Mouse (Mus musculus) kidney, postnatal 0 days (tissue): Measurements from ENCODE around the gene Bcar1. TPM values are rescaled to one million over a fixed set of nuclear protein-coding genes. Genes with fewer than 3 reads are reported as not detected.

Experiments
- ATAC-seq: fragments of 200-750 bp; cut with Nextera tagmentation; replicated peaks from 2 replicates; pipeline ENCODE4 v1.8.0; 2017; ENCODE audit warnings: low read depth, moderate number of reproducible peaks, moderate TSS enrichment, moderate library complexity; ENCODE audit not compliant: low FRiP score
- DNase-seq: peaks from one replicate; pipeline ENCODE4 v3.0.0-alpha.2; 2016; ENCODE audit warnings: low spot score
- H3K27ac ChIP-seq: fragments of 300-500 bp; sonication (generic); 2 replicates; pipeline ENCODE4 v1.5.1; 2014; ENCODE audit warnings: mild to moderate bottlenecking
- H3K27me3 ChIP-seq: fragments of 300-500 bp; sonication (generic); 2 replicates; pipeline ENCODE4 v1.6.1; 2014; ENCODE audit warnings: low read length, mixed read lengths; ENCODE audit not compliant: insufficient read depth
- H3K36me3 ChIP-seq: fragments of 300-500 bp; sonication (generic); 2 replicates; pipeline ENCODE4 v1.6.1; 2014; ENCODE audit warnings: low read length, mixed read lengths; ENCODE audit not compliant: insufficient read depth
- H3K4me1 ChIP-seq: fragments of 300-500 bp; sonication (generic); replicated peaks from 2 replicates; pipeline ENCODE4 v1.6.1; 2014; ENCODE audit warnings: antibody characterized with exemption, low read length, mixed read lengths; ENCODE audit not compliant: insufficient read depth
- H3K4me2 ChIP-seq: fragments of 300-500 bp; sonication (generic); 2 replicates; pipeline ENCODE4 v1.6.1; 2014; ENCODE audit warnings: mild to moderate bottlenecking, low read length, moderate library complexity, mixed read lengths
- H3K4me3 ChIP-seq: fragments of 300-500 bp; sonication (generic); replicated peaks from 2 replicates; pipeline ENCODE4 v1.5.1; 2014; ENCODE audit warnings: low read depth, low read length
- H3K9ac ChIP-seq: fragments of 300-500 bp; sonication (generic); 2 replicates; pipeline ENCODE4 v1.6.1; 2014; ENCODE audit warnings: low read depth, low read length
- H3K9me3 ChIP-seq: fragments of 300-500 bp; sonication (generic); replicated peaks from 2 replicates; pipeline ENCODE4 v1.6.1; 2016; ENCODE audit warnings: low read length, inconsistent platforms, mixed read lengths
- CTCF ChIP-seq: IDR thresholded peaks from 2 replicates; pipeline ENCODE4 v1.5.1; 2016; ENCODE audit warnings: antibody characterized with exemption, low read depth, mild to moderate bottlenecking, moderate library complexity
- WGBS: fragments of 180-500 bp; shearing (Covaris S2); extraction: QIAGEN DNeasy Blood & Tissue Kit; methylation state at CpG from one replicate; pipeline ENCODE4 v1.1.7; 2014; 5-methylcytosine and 5-hydroxymethylcytosine counted together
- polyA plus RNA-seq: library from polyadenylated mRNA; unstranded; fragments of >200 nt; fragmentation: Nextera tagmentation; extraction: Ambion mirVana; gene quantifications from 2 replicates; pipeline ENCODE4 v1.2.1, GENCODE M21; 2015

Bcar1 gene
- polyA plus RNA-seq, 1 experiment from 2014 or later: 49.1 TPM

GRCm38 (mm10) chr8:111747866-111748649 lies 4.4 kb upstream of the Bcar1 start:
- 57% methylated on average over 8 of the region's 8 CpGs for WGBS
- no peak for DNase-seq

GRCm38 (mm10) chr8:111746582-111747465 lies 3.2 kb upstream of the Bcar1 start:
- no peak for DNase-seq
- peak overlapping the region; percentile 77; the same call in 1 of the 2 replicates for H3K27ac ChIP-seq
- peaks cover 42% of the 10 kb centered on the region for H3K4me1 ChIP-seq
- no peak overlapping the region for H3K4me3 ChIP-seq
- ATAC-seq: no peak
- TF ChIP-seq CTCF: no peak
- no peak overlapping the region for H3K4me2 ChIP-seq
- H3K27me3 ChIP-seq: no peaks in the 10 kb centered on the region
- no peaks in the 10 kb centered on the region for H3K36me3 ChIP-seq
- H3K9me3 ChIP-seq: no peaks in the 10 kb centered on the region
- 34% methylated on average over 13 of the region's 13 CpGs for WGBS
- no peak overlapping the region for H3K9ac ChIP-seq

More at GRCm38 (mm10) chr8:111747866-111748649, 4.4 kb upstream of the Bcar1 start:
- Histone ChIP-seq H3K27ac (no peak overlapping the region), H3K9ac (no peak overlapping the region), H3K4me2 (no peak overlapping the region), H3K36me3 (no peaks in the 10 kb centered on the region), H3K27me3 (no peaks in the 10 kb centered on the region), H3K4me1 (peaks cover 32% of the 10 kb centered on the region), H3K4me3 (no peak overlapping the region), H3K9me3 (no peaks in the 10 kb centered on the region)
- no peak for TF ChIP-seq CTCF
- ATAC-seq: no peak

GRCm38 (mm10) chr8:111745591-111746418 lies 2.2 kb upstream of the Bcar1 start:
- WGBS: 5% methylated on average over 23 of the region's 23 CpGs
- peaks cover 52% of the 10 kb centered on the region for H3K4me1 ChIP-seq
- DNase-seq: peak; percentile 87

DNA sequence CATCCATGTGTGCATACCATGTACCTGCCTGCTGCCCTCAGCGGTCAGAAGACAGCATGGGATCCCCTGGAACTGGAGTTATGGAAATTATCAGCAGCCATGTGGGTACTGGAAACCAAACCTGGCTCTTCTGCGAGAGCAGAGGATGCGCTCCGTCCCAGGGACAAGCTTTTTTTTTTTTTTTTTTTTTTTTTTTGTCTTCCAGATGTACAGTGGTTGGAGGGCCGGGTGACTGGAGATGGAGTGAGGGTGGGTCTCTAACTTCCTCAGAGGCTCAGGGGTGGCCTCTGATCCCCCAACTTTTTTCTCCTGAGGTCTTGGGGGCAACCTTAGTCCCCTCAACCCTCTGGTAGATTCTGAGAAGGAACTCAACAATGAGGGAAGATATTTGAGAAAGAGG lies 1.5 kb upstream of the Bcar1 start:
- no peak overlapping the region for H3K4me3 ChIP-seq
- H3K36me3 ChIP-seq: no peaks in the 10 kb centered on the region
- no peaks in the 10 kb centered on the region for H3K27me3 ChIP-seq
- peak overlapping the region; percentile 55; the same call in 1 of the 2 replicates for H3K4me2 ChIP-seq
- TF ChIP-seq CTCF: no peak
- WGBS: 52% methylated on average over 5 of the region's 5 CpGs
- DNase-seq: no peak
- no peaks in the 10 kb centered on the region for H3K9me3 ChIP-seq
- H3K27ac ChIP-seq: peak overlapping the region; percentile 77; the same call in 1 of the 2 replicates
- 0 out of 2 replicates have a peak overlapping the region, but pooled peaks have one; percentile 42 for H3K9ac ChIP-seq
- no peak for ATAC-seq
- H3K4me1 ChIP-seq: peaks cover 59% of the 10 kb centered on the region

More at GRCm38 (mm10) chr8:111745591-111746418, 2.2 kb upstream of the Bcar1 start:
- Histone ChIP-seq H3K9me3 (no peaks in the 10 kb centered on the region), H3K4me2 (peak overlapping the region; percentile 55), H3K4me3 (peak overlapping the region; percentile 17), H3K27me3 (no peaks in the 10 kb centered on the region), H3K9ac (peak overlapping the region; percentile 44; the same call in 1 of the 2 replicates), H3K36me3 (no peaks in the 10 kb centered on the region), H3K27ac (peak overlapping the region; percentile 77)
- TF ChIP-seq CTCF: no peak
- 0 out of 2 replicates have a peak, but pooled peaks have one; percentile 26 for ATAC-seq

DNA sequence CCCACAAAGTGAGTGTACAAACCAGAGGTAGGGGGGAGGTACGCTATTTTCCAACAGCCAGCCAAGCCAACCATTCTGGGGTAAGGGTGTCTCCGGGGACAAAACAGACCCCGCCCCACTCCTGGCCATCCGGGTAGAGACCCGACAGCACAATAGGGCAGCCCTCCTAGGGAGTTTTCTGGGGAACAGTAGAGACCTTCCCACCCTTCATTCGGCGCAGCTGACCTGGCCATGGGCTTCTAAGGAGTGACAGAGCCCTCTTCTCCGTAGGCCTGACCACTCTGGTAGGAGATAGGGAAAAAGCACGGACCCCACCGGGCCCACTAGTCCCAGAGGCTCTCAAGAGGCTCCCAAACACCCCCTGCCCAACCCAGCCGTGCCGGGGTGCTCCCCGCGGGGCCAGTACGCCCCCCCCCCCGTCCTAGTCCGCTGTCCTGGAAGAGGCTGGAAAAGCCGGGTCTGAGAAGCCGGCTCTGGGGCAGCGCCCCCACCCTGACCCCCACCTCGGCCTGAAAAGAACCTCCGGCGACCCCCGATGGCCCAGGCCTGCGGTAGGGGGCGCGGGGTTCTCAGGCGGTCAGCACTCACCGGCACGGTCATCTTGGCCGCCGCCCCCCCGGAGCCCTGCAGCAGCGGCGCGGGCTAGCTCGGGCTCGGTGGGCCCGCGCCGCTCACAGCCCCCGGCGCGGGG lies 363 bp downstream of the Bcar1 start:
- Histone ChIP-seq H3K27me3 (no peaks in the 10 kb centered on the region), H3K4me1 (peaks cover 72% of the 10 kb centered on the region), H3K9me3 (no peaks in the 10 kb centered on the region), H3K4me2 (peak overlapping the region; percentile 57), H3K36me3 (no peaks in the 10 kb centered on the region), H3K4me3 (peak overlapping the region; percentile 86), H3K9ac (peak overlapping the region; percentile 91), H3K27ac (peak overlapping the region; percentile 91)
- under 1% methylated on average over 26 of the region's 44 CpGs for WGBS
- peak; percentile 1; the same call in 1 of the 2 replicates for ATAC-seq
- no peak; the same call in 1 of the 2 replicates for TF ChIP-seq CTCF
- DNase-seq: peak; percentile 44
